In genomic region chr6:114944456-114945438, GRCm38 (mm10) we compare ENCODE assay signal across 17 mouse cellular contexts.
"Had no signal": no experiment of that assay in that cellular context is flagged by ENCODE, and none has a peak within 500 bp of the region (broad histone marks: within the 10 kb centered on the region; RNA-seq: fewer than 3 reads in every experiment).

No protein-coding gene starts in this region.

- H3K27me3 ChIP-seq: limb, embryonic 13.5 days had no signal

- DNase-seq: kidney, adult 18-20 months; kidney, adult 9 months; kidney, postnatal 14 days; kidney, postnatal 4 days; lung, adult 2 months; lung, postnatal 14 days; lung, postnatal 4 days; midbrain, embryonic 14.5 days; right cerebral cortex, postnatal 14 days; right cerebral cortex, postnatal 4 days; spleen, adult 18-20 months; thymus, postnatal 25 days had no signal

- H3K27ac ChIP-seq: limb, embryonic 10.5 days; limb, embryonic 13.5 days; liver, embryonic 12.5 days; liver, embryonic 15.5 days had no signal

- H3K9ac ChIP-seq: limb, embryonic 13.5 days; liver, embryonic 12.5 days; liver, embryonic 15.5 days had no signal

- H3K36me3 ChIP-seq: limb, embryonic 10.5 days; limb, embryonic 13.5 days; liver, embryonic 12.5 days; liver, embryonic 15.5 days had no signal

- ATAC-seq: liver, embryonic 12.5 days had no signal

- H3K4me2 ChIP-seq: limb, embryonic 13.5 days; liver, embryonic 12.5 days; liver, embryonic 15.5 days; midbrain, embryonic 11.5 days had no signal

- H3K9me3 ChIP-seq: limb, embryonic 10.5 days; limb, embryonic 13.5 days; liver, embryonic 12.5 days; liver, embryonic 15.5 days had no signal

- H3K4me3 ChIP-seq: limb, embryonic 10.5 days; limb, embryonic 13.5 days; liver, embryonic 12.5 days; liver, embryonic 15.5 days had no signal

- H3K4me1 ChIP-seq: liver, embryonic 12.5 days; liver, embryonic 15.5 days had no signal
